Mouse (Mus musculus): ENCODE measurements around the gene Tnrc6c. TPM values are rescaled to one million over a fixed set of nuclear protein-coding genes. Genes with fewer than 3 reads are reported as not detected.

The Tnrc6c gene
- polyA plus RNA-seq (2016; fragmentation: Nextera tagmentation; extraction: Ambion mirVana): 9.4 and 12.4 TPM in 2 replicates

DNA sequence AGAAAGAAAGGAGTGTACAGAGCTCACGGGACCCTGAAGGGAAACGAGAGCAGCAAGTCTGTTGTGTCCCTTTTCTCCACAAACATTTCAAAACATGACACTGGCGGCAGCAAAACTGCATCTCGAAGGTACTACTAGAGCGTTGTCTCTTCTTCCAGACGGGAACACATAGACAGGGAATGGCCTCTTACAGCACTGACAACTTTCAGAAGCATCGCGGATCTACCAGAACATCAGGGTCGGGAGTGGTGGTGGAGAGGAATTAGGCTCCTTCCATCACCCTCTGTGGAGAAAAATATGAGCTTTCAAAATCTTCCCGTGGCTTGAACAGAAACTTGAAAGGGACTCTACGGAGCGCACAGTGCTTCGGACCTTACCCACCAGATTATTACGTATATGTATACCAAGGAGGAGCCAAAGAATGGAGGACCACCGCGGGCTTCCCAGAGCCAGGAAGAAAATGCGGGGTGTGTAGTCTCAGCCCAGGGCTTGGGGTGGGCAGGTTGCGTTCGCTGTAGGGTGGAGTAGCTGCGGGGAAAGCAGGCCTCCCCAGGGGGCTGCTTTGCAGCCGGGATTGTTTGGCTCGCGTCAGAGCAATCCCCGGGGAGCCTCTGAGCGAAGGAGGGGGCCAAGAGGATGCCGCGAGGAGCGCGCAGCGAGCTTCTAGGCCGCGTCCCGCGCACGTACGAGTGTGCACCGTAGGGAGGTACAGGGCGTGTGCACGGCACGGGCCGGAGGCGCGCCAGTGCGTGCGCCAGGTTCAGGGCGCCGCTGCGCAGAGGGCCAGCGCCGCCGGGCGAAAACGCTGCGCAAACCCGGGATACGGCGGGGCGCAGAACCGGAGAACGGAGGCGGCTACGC is at the start of gene Tnrc6c:
Gene Tnrc6c, plus strand, starts transcription at position 799 of the 861 bp plus-strand sequence.
- Histone ChIP-seq H3K9me3 (replicated peaks) (no peaks in the 10 kb centered on the region), H3K27ac (replicated peaks) (peak within 1 kb of the TSS; percentile 97), H3K36me3 (no peaks in the 10 kb centered on the region), H3K4me1 (peaks cover 49% of the 10 kb centered on the region), H3K4me3 (peak within 1 kb of the TSS; percentile 93), H3K27me3 (ENCODE audit: low read depth, poor library complexity, severe bottlenecking) (peaks cover 31% of the 10 kb centered on the region)
- 1% methylated on average over 62 of the region's 62 CpGs for WGBS
- DNase-seq (ENCODE audit: low spot score): no peak

DNA sequence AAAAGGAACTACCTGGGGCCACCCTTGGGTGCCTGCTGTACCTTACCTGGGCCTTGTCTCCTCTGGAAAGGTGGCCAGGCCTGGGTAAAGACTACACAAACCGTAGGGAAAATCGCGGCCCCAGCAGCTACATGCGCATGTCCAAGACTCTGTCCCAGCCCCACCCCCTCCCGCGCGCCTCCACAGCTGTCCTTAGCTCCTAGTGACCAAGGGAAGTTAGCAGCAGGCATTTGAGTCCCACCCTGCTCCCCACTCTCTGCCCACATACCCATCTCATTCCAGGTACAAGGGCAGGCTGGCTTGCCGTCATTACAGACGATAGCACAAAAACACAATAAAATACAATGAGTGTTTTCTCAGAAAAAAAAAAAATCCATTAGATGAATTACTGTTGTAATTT is 48.0 kb upstream of the Tnrc6c start:
- no peaks in the 10 kb centered on the region for H3K36me3 ChIP-seq
- no peak overlapping the region for H3K27ac ChIP-seq (replicated peaks)
- H3K4me1 ChIP-seq: peaks cover 81% of the 10 kb centered on the region
- H3K9me3 ChIP-seq (replicated peaks): no peaks in the 10 kb centered on the region
- peak overlapping the region; percentile 28; the same call in 1 of the 2 replicates for H3K4me3 ChIP-seq
- peaks cover 78% of the 10 kb centered on the region for H3K27me3 ChIP-seq (ENCODE audit: low read depth, poor library complexity, severe bottlenecking)
- WGBS: 41% methylated on average over 9 of the region's 9 CpGs
- no peak for DNase-seq (ENCODE audit: low spot score)

DNA sequence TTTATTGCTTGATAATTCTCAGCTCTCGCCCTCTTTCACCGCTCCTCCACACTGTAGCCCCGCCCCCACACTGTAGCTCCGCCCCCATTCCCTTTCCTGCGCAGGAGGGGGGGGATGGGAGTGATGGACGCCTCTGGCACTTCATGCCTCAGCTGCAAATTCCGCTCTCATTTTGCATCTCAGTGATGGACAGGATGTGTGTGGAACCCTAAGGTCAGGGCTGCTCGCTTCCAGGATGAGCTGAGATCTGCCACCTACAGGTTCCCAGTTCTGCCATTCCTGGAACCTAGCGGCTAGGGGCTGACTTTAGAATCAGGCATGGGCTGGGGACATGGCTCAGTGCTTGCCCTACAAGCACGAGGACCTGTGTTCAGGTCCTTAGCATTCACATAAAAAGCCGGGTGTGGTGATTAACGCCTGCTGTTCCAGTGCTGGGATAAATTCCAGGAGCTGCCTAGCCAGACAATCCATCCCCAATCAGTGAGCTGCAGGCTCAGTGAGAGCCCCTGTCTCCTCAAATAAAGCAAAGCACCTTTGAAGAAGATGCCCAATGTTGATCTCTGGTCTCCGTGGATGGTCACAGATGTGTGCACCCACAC is 47.4 kb upstream of the Tnrc6c start:
- Histone ChIP-seq H3K27ac (replicated peaks) (peak overlapping the region; percentile 50; the same call in 1 of the 2 replicates), H3K27me3 (ENCODE audit: low read depth, poor library complexity, severe bottlenecking) (peaks cover 79% of the 10 kb centered on the region), H3K4me1 (peaks cover 81% of the 10 kb centered on the region), H3K4me3 (peak overlapping the region; percentile 28), H3K36me3 (no peaks in the 10 kb centered on the region), H3K9me3 (replicated peaks) (no peaks in the 10 kb centered on the region)
- 11% methylated on average over 13 of the region's 13 CpGs for WGBS
- DNase-seq (ENCODE audit: low spot score): peak; percentile 65

DNA sequence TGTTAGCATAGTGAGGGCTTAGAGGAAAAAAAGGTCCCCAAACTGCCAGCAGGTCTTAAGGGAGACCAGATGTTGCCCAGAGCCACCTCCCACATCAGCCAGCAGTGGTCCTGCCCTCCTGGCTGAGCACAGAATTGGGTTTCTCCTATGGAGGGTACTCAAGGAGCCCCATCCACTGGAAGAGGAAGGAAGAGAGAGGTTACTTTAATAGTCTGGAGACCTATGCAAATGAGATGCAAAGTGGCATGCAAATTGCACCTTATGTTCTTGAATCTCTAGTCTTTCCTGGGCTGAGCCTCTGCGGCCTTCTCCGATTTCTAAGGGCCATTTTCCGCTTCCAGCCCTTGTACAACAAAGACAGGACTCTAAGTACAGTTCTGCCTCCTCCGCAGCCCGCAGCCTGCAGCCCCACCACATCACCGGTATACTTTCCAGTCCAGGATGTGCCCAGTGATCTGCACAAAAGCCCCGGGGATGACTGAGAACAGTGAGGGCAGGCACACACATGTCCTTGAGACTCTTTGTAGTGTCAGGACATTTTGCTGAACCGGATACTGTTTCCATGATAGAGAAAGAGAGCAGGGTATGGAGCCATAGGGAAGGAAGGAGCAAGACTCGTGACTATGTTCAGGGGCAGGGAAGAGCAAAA is 45.8 kb upstream of the Tnrc6c start:
- WGBS: 67% methylated on average over 9 of the region's 9 CpGs

DNA sequence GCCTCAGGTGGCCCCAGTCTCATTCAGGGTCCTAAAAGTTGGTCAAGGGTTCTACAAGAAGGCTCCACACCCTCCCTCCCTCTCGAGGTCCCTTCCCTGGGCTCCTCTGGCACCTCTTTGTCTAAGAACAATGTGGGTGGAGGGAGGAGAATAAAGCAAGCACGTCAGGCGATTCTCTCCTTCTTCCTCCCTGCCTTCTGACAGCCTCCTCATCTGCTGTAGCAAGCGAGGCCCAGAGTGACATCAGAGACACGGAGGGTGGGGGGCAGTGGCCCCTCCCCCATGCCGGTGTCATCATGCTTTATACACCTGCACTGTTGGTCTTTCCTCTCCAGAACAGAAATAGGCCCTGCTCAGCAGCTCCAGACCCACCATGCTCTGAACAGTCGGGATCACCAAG is 45.1 kb upstream of the Tnrc6c start:
- Histone ChIP-seq H3K27me3 (ENCODE audit: low read depth, poor library complexity, severe bottlenecking) (peaks cover 76% of the 10 kb centered on the region), H3K27ac (replicated peaks) (peak overlapping the region; percentile 78), H3K36me3 (no peaks in the 10 kb centered on the region), H3K9me3 (replicated peaks) (no peaks in the 10 kb centered on the region), H3K4me1 (peaks cover 73% of the 10 kb centered on the region), H3K4me3 (no peak overlapping the region)
- 19% methylated on average over 7 of the region's 7 CpGs for WGBS
- DNase-seq (ENCODE audit: low spot score): no peak

More for the DNA sequence above, 45.8 kb upstream of the Tnrc6c start:
- H3K4me1 ChIP-seq: peaks cover 78% of the 10 kb centered on the region
- peaks cover 78% of the 10 kb centered on the region for H3K27me3 ChIP-seq (ENCODE audit: low read depth, poor library complexity, severe bottlenecking)
- DNase-seq (ENCODE audit: low spot score): no peak
- H3K27ac ChIP-seq (replicated peaks): peak overlapping the region; percentile 78
- H3K36me3 ChIP-seq: no peaks in the 10 kb centered on the region
- no peak overlapping the region for H3K4me3 ChIP-seq
- no peaks in the 10 kb centered on the region for H3K9me3 ChIP-seq (replicated peaks)

DNA sequence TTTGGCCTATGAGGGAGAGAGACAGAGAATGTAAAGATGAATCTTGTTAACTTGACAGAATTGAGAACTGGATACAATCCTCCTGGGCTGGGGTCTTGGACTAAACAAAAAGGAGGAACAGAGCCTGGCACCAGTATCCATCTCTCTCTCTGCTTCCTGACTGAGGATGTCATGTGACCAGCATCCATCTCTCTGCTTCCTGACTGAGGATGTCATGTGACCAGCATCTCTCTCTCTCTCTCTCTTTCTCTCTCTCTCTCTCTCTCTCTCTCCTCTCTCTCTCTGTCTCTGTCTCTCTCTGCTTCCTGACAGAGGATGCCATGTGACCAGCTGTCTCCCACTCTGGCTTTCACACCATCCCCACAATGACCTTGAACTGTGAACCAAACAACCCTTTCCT is 43.5 kb upstream of the Tnrc6c start:
- Histone ChIP-seq H3K9me3 (replicated peaks) (no peaks in the 10 kb centered on the region), H3K27me3 (ENCODE audit: low read depth, poor library complexity, severe bottlenecking) (peaks cover 78% of the 10 kb centered on the region), H3K36me3 (no peaks in the 10 kb centered on the region), H3K27ac (replicated peaks) (no peak overlapping the region), H3K4me3 (no peak overlapping the region), H3K4me1 (peaks cover 67% of the 10 kb centered on the region)
- DNase-seq (ENCODE audit: low spot score): no peak

DNA sequence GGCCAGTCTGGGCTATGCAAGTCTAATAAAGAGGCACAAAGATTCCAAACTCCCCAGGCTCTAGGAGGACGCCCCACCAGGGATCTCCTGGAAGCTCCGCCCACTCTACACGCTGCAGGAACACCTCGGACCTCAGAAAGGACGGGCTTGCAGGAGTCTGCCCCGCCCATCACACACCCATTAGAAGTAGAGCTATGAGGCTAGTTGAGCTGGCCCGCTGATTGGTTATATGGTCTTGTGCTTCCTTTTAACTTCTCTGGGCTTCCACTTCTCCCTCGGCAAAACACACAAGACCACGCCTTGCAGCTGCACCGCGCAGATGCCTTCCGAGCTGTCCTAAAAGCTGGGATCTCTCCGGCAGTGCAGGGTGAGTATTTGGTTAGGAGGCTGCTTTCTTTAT is 43.0 kb upstream of the Tnrc6c start:
- peak; percentile 41 for DNase-seq (ENCODE audit: low spot score)
- H3K4me1 ChIP-seq: peaks cover 67% of the 10 kb centered on the region
- H3K4me3 ChIP-seq: peak overlapping the region; percentile 33
- 18% methylated on average over 13 of the region's 13 CpGs for WGBS
- no peaks in the 10 kb centered on the region for H3K9me3 ChIP-seq (replicated peaks)
- H3K27me3 ChIP-seq (ENCODE audit: low read depth, poor library complexity, severe bottlenecking): peaks cover 82% of the 10 kb centered on the region
- 0 out of 2 replicates have a peak overlapping the region, but pooled peaks have one; percentile 19 for H3K27ac ChIP-seq (replicated peaks)
- H3K36me3 ChIP-seq: no peaks in the 10 kb centered on the region

DNA sequence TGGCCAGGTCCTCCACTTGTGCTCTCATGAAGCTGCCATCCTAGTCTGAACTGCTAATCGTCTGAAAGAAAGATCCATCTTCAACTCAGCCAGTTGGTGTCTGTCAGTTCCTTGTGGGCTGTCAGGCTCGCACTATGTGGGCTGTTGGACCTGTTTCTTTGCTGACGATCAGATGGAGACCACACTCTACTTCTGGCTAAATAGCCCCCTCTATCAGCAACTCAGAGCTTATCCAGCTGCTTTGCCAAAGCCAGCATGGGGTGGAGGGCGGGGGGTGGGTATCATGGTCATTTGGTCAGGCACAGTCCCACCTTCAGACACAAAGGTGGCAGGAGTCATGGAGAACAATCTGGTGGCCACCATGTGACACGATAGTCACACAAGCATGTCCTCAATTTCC is 42.2 kb upstream of the Tnrc6c start:
- peaks cover 90% of the 10 kb centered on the region for H3K27me3 ChIP-seq (ENCODE audit: low read depth, poor library complexity, severe bottlenecking)
- no peak for DNase-seq (ENCODE audit: low spot score)
- H3K36me3 ChIP-seq: no peaks in the 10 kb centered on the region
- H3K9me3 ChIP-seq (replicated peaks): no peaks in the 10 kb centered on the region
- no peak overlapping the region for H3K27ac ChIP-seq (replicated peaks)
- WGBS: 56% methylated on average over 5 of the region's 5 CpGs
- peaks cover 61% of the 10 kb centered on the region for H3K4me1 ChIP-seq
- H3K4me3 ChIP-seq: no peak overlapping the region

DNA sequence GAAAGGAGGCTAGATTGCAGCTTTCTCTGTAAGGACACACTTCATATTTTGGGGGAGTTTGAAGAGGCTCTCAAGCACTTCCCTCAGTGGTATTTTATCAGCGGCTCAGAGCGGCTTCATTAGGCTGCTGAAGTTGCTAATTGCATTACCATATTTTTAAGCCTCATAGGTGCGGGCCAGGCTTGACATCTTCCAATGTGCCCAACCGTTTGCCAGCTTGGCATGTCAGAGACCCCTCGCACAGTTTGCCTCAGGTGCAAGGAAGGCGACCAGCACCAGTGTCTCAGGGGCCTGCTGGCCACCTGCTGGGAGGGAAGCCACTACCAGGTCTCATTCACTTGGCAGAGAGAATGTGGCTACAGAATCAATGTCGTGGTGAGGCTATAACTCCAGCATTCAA is 41.2 kb upstream of the Tnrc6c start:
- 66% methylated on average over 7 of the region's 7 CpGs for WGBS
- no peak overlapping the region for H3K27ac ChIP-seq (replicated peaks)
- DNase-seq (ENCODE audit: low spot score): no peak
- no peak overlapping the region for H3K4me3 ChIP-seq
- no peaks in the 10 kb centered on the region for H3K9me3 ChIP-seq (replicated peaks)
- peaks cover 92% of the 10 kb centered on the region for H3K27me3 ChIP-seq (ENCODE audit: low read depth, poor library complexity, severe bottlenecking)
- H3K36me3 ChIP-seq: no peaks in the 10 kb centered on the region
- H3K4me1 ChIP-seq: peaks cover 65% of the 10 kb centered on the region

DNA sequence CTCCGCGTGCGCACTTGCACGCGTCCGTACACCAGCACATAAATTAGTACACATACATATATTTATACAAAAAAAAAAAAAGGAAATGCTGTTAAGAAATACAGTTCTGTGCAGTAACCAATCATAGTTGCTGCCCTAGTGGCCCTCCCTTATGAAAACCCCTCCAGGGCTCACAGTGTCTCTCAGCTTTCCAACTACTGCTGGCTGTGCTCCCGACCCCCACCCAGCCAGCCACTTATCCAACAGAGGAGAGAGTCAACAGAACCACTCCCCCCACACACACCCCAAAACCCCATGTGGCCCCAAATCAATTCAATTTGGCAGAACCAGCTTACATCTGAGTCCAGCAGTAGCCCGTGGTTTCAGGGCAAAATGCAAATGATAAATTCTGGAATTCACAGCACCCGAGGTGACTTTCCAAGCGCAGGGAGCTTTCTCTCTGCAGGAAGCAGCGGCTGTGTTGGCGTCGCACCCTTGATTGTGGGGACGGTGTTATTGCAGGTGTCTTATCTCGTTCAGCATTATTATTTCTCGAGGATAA is 36.7 kb upstream of the Tnrc6c start:
- DNase-seq (ENCODE audit: low spot score): no peak
- Histone ChIP-seq H3K9me3 (replicated peaks) (no peaks in the 10 kb centered on the region), H3K4me3 (0 out of 2 replicates have a peak overlapping the region, but pooled peaks have one; percentile 11), H3K36me3 (no peaks in the 10 kb centered on the region), H3K27me3 (ENCODE audit: low read depth, poor library complexity, severe bottlenecking) (peaks cover 65% of the 10 kb centered on the region), H3K27ac (replicated peaks) (0 out of 2 replicates have a peak overlapping the region, but pooled peaks have one; percentile 33), H3K4me1 (peaks cover 47% of the 10 kb centered on the region)
- WGBS: 28% methylated on average over 16 of the region's 16 CpGs

DNA sequence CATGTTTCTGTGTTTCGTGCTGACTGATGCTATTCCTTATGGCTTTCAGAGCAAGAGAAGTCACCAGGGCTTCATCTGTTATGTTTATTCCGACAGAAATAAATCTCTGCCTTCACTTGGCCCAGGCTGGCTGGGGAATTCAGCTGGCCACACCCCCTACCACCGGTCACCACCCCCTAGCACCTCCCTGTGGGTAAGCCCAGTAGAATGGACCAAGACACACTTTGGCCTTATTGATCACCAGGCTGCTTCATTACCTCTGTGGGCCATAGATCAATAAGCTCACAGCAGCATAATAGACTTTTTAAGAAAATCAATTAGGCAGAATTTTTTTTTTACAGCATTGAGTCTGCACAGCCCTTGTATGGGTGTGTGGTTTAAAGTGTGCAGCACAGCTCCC is 35.9 kb upstream of the Tnrc6c start:
- no peak for DNase-seq (ENCODE audit: low spot score)
- Histone ChIP-seq H3K27ac (replicated peaks) (no peak overlapping the region), H3K4me1 (peaks cover 45% of the 10 kb centered on the region)

DNA sequence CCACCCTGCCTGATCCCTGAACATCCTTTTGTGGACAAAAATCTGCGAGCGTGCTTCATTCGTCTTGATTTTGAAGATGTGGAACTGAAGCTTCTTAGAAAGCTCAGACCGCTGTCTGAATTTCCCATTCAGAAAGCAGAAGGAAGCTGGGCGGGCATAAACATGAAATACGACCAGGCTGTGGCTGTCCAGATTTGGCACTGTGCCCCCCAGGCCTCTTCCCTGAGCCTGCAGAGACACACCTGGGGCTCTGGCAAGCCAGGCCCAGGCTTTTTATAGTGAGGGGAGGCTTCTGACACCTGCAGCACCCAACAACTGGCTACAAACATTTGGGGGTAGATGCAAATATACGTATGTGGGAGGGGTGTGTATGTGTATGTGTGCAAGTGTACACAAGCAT is 35.3 kb upstream of the Tnrc6c start:
- WGBS: 80% methylated on average over 7 of the region's 7 CpGs
- Histone ChIP-seq H3K4me1 (peaks cover 45% of the 10 kb centered on the region), H3K36me3 (no peaks in the 10 kb centered on the region), H3K4me3 (no peak overlapping the region), H3K27ac (replicated peaks) (no peak overlapping the region; the same call in 1 of the 2 replicates), H3K27me3 (ENCODE audit: low read depth, poor library complexity, severe bottlenecking) (peaks cover 58% of the 10 kb centered on the region), H3K9me3 (replicated peaks) (no peaks in the 10 kb centered on the region)
- no peak for DNase-seq (ENCODE audit: low spot score)

More for the DNA sequence above, 35.9 kb upstream of the Tnrc6c start:
- Histone ChIP-seq H3K36me3 (no peaks in the 10 kb centered on the region), H3K9me3 (replicated peaks) (no peaks in the 10 kb centered on the region), H3K27me3 (ENCODE audit: low read depth, poor library complexity, severe bottlenecking) (peaks cover 59% of the 10 kb centered on the region), H3K4me3 (0 out of 2 replicates have a peak overlapping the region, but pooled peaks have one; percentile 11)
- 25% methylated on average over 3 of the region's 3 CpGs for WGBS

Data from midbrain, embryonic 10.5 days (tissue).